ENCODE assay signal across 13 mouse cellular contexts in genomic region chr3:90605049-90605448, GRCm38 (mm10). TPM values are rescaled to one million over a fixed set of nuclear protein-coding genes. Genes with fewer than 3 reads are reported as not detected.
DNase-seq lines count a peak whose midpoint lies in the region; ATAC-seq and TF ChIP-seq lines count a peak whose summit lies in the region.
"Had no signal": no experiment of that assay in that cellular context is flagged by ENCODE, and none has a peak within 500 bp of the region (broad histone marks: within the 10 kb centered on the region; RNA-seq: fewer than 3 reads in every experiment).

No protein-coding gene starts in this region.

- H3K4me1 ChIP-seq in forebrain, embryonic 14.5 days (ENCODE audit: control insufficient read depth, insufficient read depth, low read length): peaks cover 8% of the 10 kb centered on the region
- H3K4me1 ChIP-seq in forebrain, embryonic 12.5 days: peaks cover 10% of the 10 kb centered on the region; the same call in 1 of the 2 replicates
- H3K4me1 ChIP-seq in lung, postnatal 0 days (ENCODE audit: insufficient read depth, low read depth, low read length): peaks cover 9% of the 10 kb centered on the region
- H3K4me1 ChIP-seq in limb, embryonic 10.5 days: peaks cover 35% of the 10 kb centered on the region

- H3K27ac ChIP-seq in forebrain, embryonic 14.5 days (ENCODE audit: low read depth, low read length): 0 out of 2 replicates have a peak overlapping the region, but pooled peaks have one; percentile 52
- H3K27ac ChIP-seq in forebrain, embryonic 12.5 days: no peak overlapping the region; the same call in 1 of the 2 replicates
- H3K27ac ChIP-seq in lung, postnatal 0 days (ENCODE audit: low read length): peak overlapping the region; percentile 68
- H3K27ac ChIP-seq in limb, embryonic 10.5 days: peak overlapping the region; percentile 62; the same call in 1 of the 2 replicates
- H3K27ac ChIP-seq: hindbrain, embryonic 10.5 days had no signal

- no peak overlapping the region for H3K4me2 ChIP-seq in forebrain, embryonic 14.5 days (ENCODE audit: low read length)
- H3K4me2 ChIP-seq in forebrain, embryonic 12.5 days: no peak overlapping the region
- H3K4me2 ChIP-seq in lung, postnatal 0 days (replicated peaks; ENCODE audit: low read depth, low read length): no peak overlapping the region

- H3K4me3 ChIP-seq in forebrain, embryonic 14.5 days (ENCODE audit: low read depth, low read length): no peak overlapping the region
- no peak overlapping the region for H3K4me3 ChIP-seq in forebrain, embryonic 12.5 days (replicated peaks)
- no peak overlapping the region for H3K4me3 ChIP-seq in lung, postnatal 0 days (ENCODE audit: low read depth, low read length)
- no peak overlapping the region for H3K4me3 ChIP-seq in limb, embryonic 10.5 days
- H3K4me3 ChIP-seq: hindbrain, embryonic 10.5 days had no signal

- no peaks in the 10 kb centered on the region for H3K9me3 ChIP-seq in forebrain, embryonic 14.5 days (replicated peaks; ENCODE audit: control insufficient read depth, low read length)
- no peaks in the 10 kb centered on the region for H3K9me3 ChIP-seq in forebrain, embryonic 12.5 days
- H3K9me3 ChIP-seq in lung, postnatal 0 days (ENCODE audit: low read length): no peaks in the 10 kb centered on the region
- H3K9me3 ChIP-seq in limb, embryonic 10.5 days (replicated peaks): no peaks in the 10 kb centered on the region
- H3K9me3 ChIP-seq: hindbrain, embryonic 10.5 days had no signal

- peak; percentile 22; the same call in 1 of the 2 replicates for ATAC-seq in forebrain, embryonic 14.5 days
- no peak for ATAC-seq in forebrain, embryonic 12.5 days (ENCODE audit: low FRiP score)
- peak; percentile 48 for ATAC-seq in lung, postnatal 0 days

- no peak for DNase-seq in forebrain, embryonic 14.5 days (ENCODE audit: low spot score)
- peak; percentile 23 for DNase-seq in lung, postnatal 0 days (ENCODE audit: low spot score)
- DNase-seq in lung, postnatal 4 days: no peak
- DNase-seq in limb, embryonic 10.5 days (ENCODE audit: low spot score): no peak
- no peak for DNase-seq in urinary bladder, postnatal 25 days (ENCODE audit: low spot score)
- DNase-seq in embryo, embryonic 9.5 days (ENCODE audit: extremely low spot score): no peak
- no peak for DNase-seq in layer of hippocampus, adult 18-20 months (ENCODE audit: low spot score in 2 of 2)
- DNase-seq: B cell, adult 2 months; cerebellum, adult 11 months had no signal

- no peak for TF ChIP-seq CTCF in lung, postnatal 0 days (IDR thresholded peaks at IDR 0.05)

- H3K27me3 ChIP-seq in forebrain, embryonic 14.5 days (replicated peaks; ENCODE audit: control insufficient read depth, insufficient read depth, low read length): no peaks in the 10 kb centered on the region
- H3K27me3 ChIP-seq in forebrain, embryonic 12.5 days: 0 out of 2 replicates have a peak, but pooled peaks cover 2% of the 10 kb centered on the region
- no peaks in the 10 kb centered on the region for H3K27me3 ChIP-seq in lung, postnatal 0 days (replicated peaks; ENCODE audit: insufficient read depth, low read length)
- H3K27me3 ChIP-seq in limb, embryonic 10.5 days (ENCODE audit: low read depth, poor library complexity, severe bottlenecking): no peaks in the 10 kb centered on the region

- H3K36me3 ChIP-seq in forebrain, embryonic 14.5 days (ENCODE audit: control insufficient read depth, insufficient read depth, low read length): no peaks in the 10 kb centered on the region
- H3K36me3 ChIP-seq in forebrain, embryonic 12.5 days (replicated peaks): no peaks in the 10 kb centered on the region
- H3K36me3 ChIP-seq in lung, postnatal 0 days (ENCODE audit: insufficient read depth, low read length): no peaks in the 10 kb centered on the region
- no peaks in the 10 kb centered on the region for H3K36me3 ChIP-seq in limb, embryonic 10.5 days
- H3K36me3 ChIP-seq: hindbrain, embryonic 10.5 days had no signal

- no peak overlapping the region for H3K9ac ChIP-seq in forebrain, embryonic 14.5 days (ENCODE audit: low read length)
- H3K9ac ChIP-seq in forebrain, embryonic 12.5 days: no peak overlapping the region
- no peak overlapping the region for H3K9ac ChIP-seq in lung, postnatal 0 days (replicated peaks; ENCODE audit: low read depth)

- 81% methylated on average over 3 of the region's 3 CpGs for WGBS in forebrain, embryonic 14.5 days
- 79% methylated on average over 3 of the region's 3 CpGs for WGBS in forebrain, embryonic 12.5 days
- WGBS in lung, postnatal 0 days: 74% methylated on average over 3 of the region's 3 CpGs
- WGBS in limb, embryonic 10.5 days: 87% methylated on average over 3 of the region's 3 CpGs

- TF ChIP-seq EP300 in lung, postnatal 0 days (IDR thresholded peaks at IDR 0.05): no peak

RNA-seq across cellular contexts. Expression of gene S100a4, which starts 1.5 kb away (rescaled TPM):
- polyA plus RNA-seq in forebrain, embryonic 14.5 days (2014; fragmentation: Nextera tagmentation; extraction: Ambion mirVana): 1.3 and 1.9 TPM in 2 replicates
- 1.6 and 1.7 TPM in 2 replicates for polyA plus RNA-seq in forebrain, embryonic 12.5 days (2016; fragmentation: Nextera tagmentation; extraction: Ambion mirVana)
- polyA plus RNA-seq in lung, postnatal 0 days (2015; fragmentation: Nextera tagmentation; extraction: Ambion mirVana): 18.4 and 24.3 TPM in 2 replicates
- 0.34 and 0.64 TPM in 2 replicates for polyA plus RNA-seq in limb, embryonic 10.5 days (2016; fragmentation: Nextera tagmentation; extraction: Ambion mirVana)
- total RNA-seq in layer of hippocampus, adult 18-20 months (2021): 1 to 10 TPM; 2.9 to 5.3 TPM
- polyA plus RNA-seq: hindbrain, embryonic 10.5 days had no signal

RNA-seq across cellular contexts. Expression of gene S100a5, which starts 3.3 kb away (rescaled TPM):
- polyA plus RNA-seq in forebrain, embryonic 14.5 days (2014; fragmentation: Nextera tagmentation; extraction: Ambion mirVana): not detected in 2 replicates
- 0.56 TPM in 1 of 2 replicates, not detected in the other for polyA plus RNA-seq in forebrain, embryonic 12.5 days (2016; fragmentation: Nextera tagmentation; extraction: Ambion mirVana)
- polyA plus RNA-seq in lung, postnatal 0 days (2015; fragmentation: Nextera tagmentation; extraction: Ambion mirVana): not detected in 2 replicates
- not detected in 2 replicates for polyA plus RNA-seq in limb, embryonic 10.5 days (2016; fragmentation: Nextera tagmentation; extraction: Ambion mirVana)
- total RNA-seq in layer of hippocampus, adult 18-20 months (2021): 1 to 10 TPM in 1 of 2 experiments, not detected in 1; 1.5 TPM
- polyA plus RNA-seq: hindbrain, embryonic 10.5 days had no signal

RNA-seq across cellular contexts. Expression of gene Gm42674, which starts 3.3 kb away (rescaled TPM):
- not detected in 2 replicates for polyA plus RNA-seq in forebrain, embryonic 14.5 days (2014; fragmentation: Nextera tagmentation; extraction: Ambion mirVana)
- polyA plus RNA-seq in forebrain, embryonic 12.5 days (2016; fragmentation: Nextera tagmentation; extraction: Ambion mirVana): not detected in 2 replicates
- polyA plus RNA-seq in lung, postnatal 0 days (2015; fragmentation: Nextera tagmentation; extraction: Ambion mirVana): not detected in 2 replicates
- polyA plus RNA-seq in limb, embryonic 10.5 days (2016; fragmentation: Nextera tagmentation; extraction: Ambion mirVana): not detected in 2 replicates
- total RNA-seq in layer of hippocampus, adult 18-20 months (2021): 1 to 10 TPM in 1 of 2 experiments, not detected in 1; 1.4 TPM
- total RNA-seq: left cerebral cortex, adult 8-10 months had no signal
- polyA plus RNA-seq: frontal cortex, adult 2 months; hindbrain, embryonic 10.5 days had no signal

RNA-seq across cellular contexts. Expression of gene S100a6, which starts 7.6 kb away (rescaled TPM):
- 19.6 and 22.8 TPM in 2 replicates for polyA plus RNA-seq in forebrain, embryonic 14.5 days (2014; fragmentation: Nextera tagmentation; extraction: Ambion mirVana)
- 20.1 and 22.2 TPM in 2 replicates for polyA plus RNA-seq in forebrain, embryonic 12.5 days (2016; fragmentation: Nextera tagmentation; extraction: Ambion mirVana)
- 1,618 and 1,721 TPM in 2 replicates for polyA plus RNA-seq in lung, postnatal 0 days (2015; fragmentation: Nextera tagmentation; extraction: Ambion mirVana)
- polyA plus RNA-seq in limb, embryonic 10.5 days (2016; fragmentation: Nextera tagmentation; extraction: Ambion mirVana): 11.4 and 11.6 TPM in 2 replicates
- 10 to 100 TPM; 23.5 to 24.6 TPM for total RNA-seq in layer of hippocampus, adult 18-20 months (2021)

RNA-seq across cellular contexts. Expression of gene S100a2, which starts 15.0 kb away (rescaled TPM):
- not detected in 2 replicates for polyA plus RNA-seq in forebrain, embryonic 14.5 days (2014; fragmentation: Nextera tagmentation; extraction: Ambion mirVana)
- polyA plus RNA-seq in forebrain, embryonic 12.5 days (2016; fragmentation: Nextera tagmentation; extraction: Ambion mirVana): not detected in 2 replicates
- polyA plus RNA-seq in lung, postnatal 0 days (2015; fragmentation: Nextera tagmentation; extraction: Ambion mirVana): 0.66 TPM in 1 of 2 replicates, not detected in the other
- not detected in 2 replicates for polyA plus RNA-seq in limb, embryonic 10.5 days (2016; fragmentation: Nextera tagmentation; extraction: Ambion mirVana)
- total RNA-seq in layer of hippocampus, adult 18-20 months (2021): not detected
- total RNA-seq: left cerebral cortex, adult 8-10 months had no signal
- polyA plus RNA-seq: frontal cortex, adult 2 months; hindbrain, embryonic 10.5 days had no signal
